Mouse (Mus musculus) lung, embryonic 16.5 days (tissue): ENCODE results near the gene Trim31. TPM values are rescaled to one million over a fixed set of nuclear protein-coding genes. Genes with fewer than 3 reads are reported as not detected.

ENCODE experiments used
- ATAC-seq: fragments of 200-750 bp; cut with Nextera tagmentation; 2 replicates; pipeline ENCODE4 v1.8.0; 2017; ENCODE audit warnings: low read depth, mild to moderate bottlenecking, moderate library complexity
- H3K27ac ChIP-seq: fragments of 300-500 bp; sonication (generic); 2 replicates; pipeline ENCODE4 v1.5.1; 2014; ENCODE audit warnings: mild to moderate bottlenecking, control low read depth, low read length
- H3K27me3 ChIP-seq: fragments of 300-500 bp; sonication (generic); 2 replicates; pipeline ENCODE4 v1.6.1; 2014; ENCODE audit warnings: low read depth, low read length, mixed read lengths; ENCODE audit not compliant: control insufficient read depth, insufficient read depth
- H3K36me3 ChIP-seq: fragments of 300-500 bp; sonication (generic); 2 replicates; pipeline ENCODE4 v1.6.1; 2014; ENCODE audit warnings: low read length; ENCODE audit not compliant: control insufficient read depth, insufficient read depth
- H3K4me1 ChIP-seq: fragments of 300-500 bp; sonication (generic); replicated peaks from 2 replicates; pipeline ENCODE4 v1.6.1; 2014; ENCODE audit warnings: low read length, mixed read lengths; ENCODE audit not compliant: control insufficient read depth, insufficient read depth
- H3K4me2 ChIP-seq: fragments of 300-500 bp; sonication (generic); 2 replicates; pipeline ENCODE4 v1.6.1; 2014; ENCODE audit warnings: low read depth, low read length, control low read depth
- H3K4me3 ChIP-seq: fragments of 300-500 bp; sonication (generic); 2 replicates; pipeline ENCODE4 v1.5.1; 2014; ENCODE audit warnings: mild to moderate bottlenecking, low read length, control low read depth
- H3K9ac ChIP-seq: fragments of 300-500 bp; sonication (generic); 2 replicates; pipeline ENCODE4 v1.6.1; 2014; ENCODE audit warnings: low read length, control low read depth
- H3K9me3 ChIP-seq: fragments of 300-500 bp; sonication (generic); 2 replicates; pipeline ENCODE4 v1.6.1; 2016; ENCODE audit warnings: low read length; ENCODE audit not compliant: control insufficient read depth
- WGBS: fragments of 180-500 bp; shearing (Covaris S2); extraction: QIAGEN DNeasy Blood & Tissue Kit; methylation state at CpG from one replicate; pipeline ENCODE4 v1.1.7; 2014; 5-methylcytosine and 5-hydroxymethylcytosine counted together
- polyA plus RNA-seq: library from polyadenylated mRNA; unstranded; fragments of >200 nt; fragmentation: Nextera tagmentation; extraction: Ambion mirVana; gene quantifications from 2 replicates; pipeline ENCODE4 v1.2.1, GENCODE M21; 2015

Gene Trim31
- polyA plus RNA-seq, 1 experiment from 2014 or later: not detected

DNA sequence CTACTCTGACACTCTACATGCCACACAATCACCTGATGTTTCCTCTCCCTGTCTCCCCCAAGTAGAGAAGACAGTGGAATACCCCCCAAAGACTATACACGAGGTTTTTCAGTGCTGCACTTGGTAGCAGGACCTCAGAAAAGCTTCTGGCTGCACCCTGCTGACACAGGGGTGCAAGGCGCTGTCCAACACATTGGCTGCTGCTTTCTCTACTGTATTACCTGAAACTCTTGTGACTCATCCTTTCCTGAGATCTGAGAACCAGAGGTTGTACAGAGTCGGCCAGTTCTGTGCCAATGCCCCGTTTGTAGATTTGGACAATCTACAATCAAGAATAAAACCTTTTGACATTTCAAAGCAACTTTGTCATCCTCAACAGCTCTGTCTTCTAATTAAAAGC lies 11.9 kb downstream of the Trim31 start:
- no peak overlapping the region for H3K27ac ChIP-seq
- H3K4me3 ChIP-seq: no peak overlapping the region
- no peak overlapping the region for H3K4me2 ChIP-seq
- 46% methylated on average over 4 of the region's 4 CpGs for WGBS
- no peaks in the 10 kb centered on the region; the same call in 1 of the 2 replicates for H3K27me3 ChIP-seq
- no peaks in the 10 kb centered on the region for H3K4me1 ChIP-seq
- H3K36me3 ChIP-seq: no peaks in the 10 kb centered on the region
- no peak for ATAC-seq
- no peaks in the 10 kb centered on the region for H3K9me3 ChIP-seq
- no peak overlapping the region for H3K9ac ChIP-seq

DNA sequence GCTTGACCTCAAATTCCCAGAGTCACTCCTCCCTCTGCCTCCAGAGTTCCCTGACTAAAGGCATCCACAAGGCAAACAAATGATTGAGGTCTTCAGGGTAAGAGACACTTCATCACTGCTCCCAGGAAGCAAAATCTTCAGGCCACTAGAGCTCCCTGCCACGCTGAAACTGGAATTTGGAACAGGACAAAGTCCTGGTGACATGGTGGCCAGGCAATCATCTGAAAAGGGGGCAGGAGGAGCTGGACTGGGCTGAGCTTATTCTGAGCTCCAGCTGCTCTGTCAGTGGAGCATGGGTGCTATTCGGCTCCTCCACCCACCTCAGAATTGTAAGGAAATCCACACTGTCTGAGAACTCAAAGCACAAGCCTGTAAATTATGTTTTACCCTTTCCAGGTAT lies 14.1 kb downstream of the Trim31 start:
- WGBS: 57% methylated on average over 2 of the region's 2 CpGs
- no peak overlapping the region for H3K4me3 ChIP-seq
- H3K4me2 ChIP-seq: no peak overlapping the region
- no peak for ATAC-seq
- no peaks in the 10 kb centered on the region for H3K9me3 ChIP-seq
- H3K4me1 ChIP-seq: no peaks in the 10 kb centered on the region
- H3K27ac ChIP-seq: no peak overlapping the region
- no peaks in the 10 kb centered on the region for H3K36me3 ChIP-seq
- H3K9ac ChIP-seq: no peak overlapping the region
- H3K27me3 ChIP-seq: no peaks in the 10 kb centered on the region; the same call in none of the 2 replicates

- Histone ChIP-seq H3K36me3 (no peaks in the 10 kb centered on the region), H3K4me2 (no peak overlapping the region), H3K9me3 (no peaks in the 10 kb centered on the region), H3K27me3 (no peaks in the 10 kb centered on the region; the same call in none of the 2 replicates), H3K4me1 (no peaks in the 10 kb centered on the region), H3K9ac (no peak overlapping the region), H3K4me3 (no peak overlapping the region), H3K27ac (no peak overlapping the region)
- WGBS: 15% methylated on average over 2 of the region's 2 CpGs
- ATAC-seq: no peak
Observed at GRCm38 (mm10) chr17:36914108-36914507, 16.2 kb downstream of the Trim31 start.

GRCm38 (mm10) chr17:36915076-36915475 lies 17.2 kb downstream of the Trim31 start:
- Histone ChIP-seq H3K9ac (no peak overlapping the region), H3K4me2 (no peak overlapping the region), H3K4me1 (no peaks in the 10 kb centered on the region), H3K4me3 (no peak overlapping the region), H3K27ac (no peak overlapping the region), H3K27me3 (no peaks in the 10 kb centered on the region; the same call in 1 of the 2 replicates), H3K36me3 (no peaks in the 10 kb centered on the region), H3K9me3 (no peaks in the 10 kb centered on the region)
- WGBS: 13% methylated on average over 9 of the region's 9 CpGs
- ATAC-seq: 0 out of 2 replicates have a peak, but pooled peaks have one; percentile 26

GRCm38 (mm10) chr17:36920239-36920638 lies 22.3 kb downstream of the Trim31 start:
- peak; percentile 64 for ATAC-seq
- H3K4me1 ChIP-seq: no peaks in the 10 kb centered on the region
- H3K36me3 ChIP-seq: no peaks in the 10 kb centered on the region
- H3K27ac ChIP-seq: no peak overlapping the region
- no peak overlapping the region for H3K4me3 ChIP-seq
- WGBS: 34% methylated on average over 15 of the region's 15 CpGs
- H3K9ac ChIP-seq: no peak overlapping the region
- H3K4me2 ChIP-seq: no peak overlapping the region
- no peaks in the 10 kb centered on the region; the same call in 1 of the 2 replicates for H3K27me3 ChIP-seq
- no peaks in the 10 kb centered on the region for H3K9me3 ChIP-seq

DNA sequence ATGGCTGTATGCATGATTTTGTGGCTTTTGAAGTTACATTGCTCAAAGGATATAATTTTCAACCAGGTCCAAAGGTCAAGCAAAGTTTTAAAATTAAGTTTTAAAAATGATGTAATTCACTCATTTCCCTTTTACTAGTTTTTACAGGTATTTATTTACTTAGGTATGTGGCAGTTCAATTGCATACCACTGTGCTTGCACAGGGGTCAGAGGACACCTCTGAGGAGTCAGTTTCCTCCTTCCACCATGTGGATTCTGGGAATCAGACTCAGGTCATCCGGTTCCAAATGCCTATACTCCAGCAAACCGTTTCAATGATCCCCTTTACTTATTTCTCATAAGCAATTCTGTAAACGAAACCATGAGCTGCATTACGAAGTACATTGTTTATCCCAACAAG lies 24.8 kb downstream of the Trim31 start:
- H3K27me3 ChIP-seq: no peaks in the 10 kb centered on the region
- no peak overlapping the region for H3K4me3 ChIP-seq
- no peaks in the 10 kb centered on the region for H3K9me3 ChIP-seq
- H3K4me1 ChIP-seq: no peaks in the 10 kb centered on the region
- H3K36me3 ChIP-seq: no peaks in the 10 kb centered on the region
- H3K27ac ChIP-seq: no peak overlapping the region
- 70% methylated on average over 4 of the region's 4 CpGs for WGBS
- no peak overlapping the region for H3K4me2 ChIP-seq
- ATAC-seq: no peak
- no peak overlapping the region for H3K9ac ChIP-seq

DNA sequence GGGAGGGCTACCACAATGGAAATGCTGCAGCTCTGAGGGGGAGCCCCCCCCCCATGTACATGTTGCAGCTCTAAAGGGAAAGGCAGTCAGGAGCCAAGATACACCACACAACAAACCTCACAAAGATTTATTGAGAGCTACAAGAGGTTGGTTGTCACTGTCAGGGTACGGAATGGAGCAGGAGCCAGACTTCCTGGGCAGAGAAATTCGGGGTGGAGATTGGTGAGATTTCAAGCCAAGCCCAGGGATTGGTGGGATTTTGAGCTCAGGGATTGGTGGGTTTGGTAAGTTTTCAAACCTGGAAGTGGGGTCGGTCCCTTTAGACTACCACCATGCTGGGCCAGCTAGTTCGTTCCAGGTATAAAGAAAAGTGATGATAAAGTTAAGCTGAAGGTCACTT lies 25.6 kb downstream of the Trim31 start:
- Histone ChIP-seq H3K4me2 (no peak overlapping the region), H3K9ac (no peak overlapping the region), H3K9me3 (no peaks in the 10 kb centered on the region), H3K4me1 (no peaks in the 10 kb centered on the region), H3K4me3 (no peak overlapping the region), H3K27ac (no peak overlapping the region), H3K36me3 (no peaks in the 10 kb centered on the region), H3K27me3 (no peaks in the 10 kb centered on the region)
- no peak for ATAC-seq
- WGBS: 55% methylated on average over 4 of the region's 4 CpGs

GRCm38 (mm10) chr17:36927496-36928120 lies 29.7 kb downstream of the Trim31 start:
- H3K27ac ChIP-seq: no peak overlapping the region
- WGBS: 18% methylated on average over 10 of the region's 10 CpGs
- no peak for ATAC-seq

GRCm38 (mm10) chr17:36929236-36929932 lies 31.5 kb downstream of the Trim31 start:
- Histone ChIP-seq H3K36me3 (no peaks in the 10 kb centered on the region), H3K9ac (no peak overlapping the region), H3K27ac (no peak overlapping the region), H3K4me3 (no peak overlapping the region), H3K9me3 (no peaks in the 10 kb centered on the region), H3K4me1 (peaks cover 4% of the 10 kb centered on the region), H3K4me2 (no peak overlapping the region), H3K27me3 (no peaks in the 10 kb centered on the region)
- WGBS: 67% methylated on average over 12 of the region's 12 CpGs
- no peak for ATAC-seq

More at GRCm38 (mm10) chr17:36927496-36928120, 29.7 kb downstream of the Trim31 start:
- Histone ChIP-seq H3K4me1 (peaks cover 4% of the 10 kb centered on the region), H3K4me2 (no peak overlapping the region), H3K9ac (no peak overlapping the region), H3K4me3 (no peak overlapping the region), H3K27me3 (no peaks in the 10 kb centered on the region), H3K9me3 (no peaks in the 10 kb centered on the region), H3K36me3 (no peaks in the 10 kb centered on the region)
